Mouse (Mus musculus) activated CD4-positive, CD25-positive, alpha-beta regulatory T cell, adult 4 months (primary cell): ENCODE data around the gene Zc3h10. TPM values are rescaled to one million over a fixed set of nuclear protein-coding genes. Genes with fewer than 3 reads are reported as not detected.
"Not testable (repeated sequence)": the region's sequence is repeated elsewhere in the genome, so short reads cannot be mapped to it uniquely, and the experiment has no call there.

Experiments used
- ATAC-seq: one replicate; pipeline ENCODE4 v1.8.0; 2017
- polyA plus RNA-seq, 2 experiments: library from polyadenylated mRNA; unstranded; fragments of 100-300 nt; shearing (Covaris generic); gene quantifications; one replicate each; pipeline ENCODE4 v1.2.1; 2017

Zc3h10 gene
- polyA plus RNA-seq, 2 experiments from 2014 or later = 6.4 to 10.1 TPM

DNA sequence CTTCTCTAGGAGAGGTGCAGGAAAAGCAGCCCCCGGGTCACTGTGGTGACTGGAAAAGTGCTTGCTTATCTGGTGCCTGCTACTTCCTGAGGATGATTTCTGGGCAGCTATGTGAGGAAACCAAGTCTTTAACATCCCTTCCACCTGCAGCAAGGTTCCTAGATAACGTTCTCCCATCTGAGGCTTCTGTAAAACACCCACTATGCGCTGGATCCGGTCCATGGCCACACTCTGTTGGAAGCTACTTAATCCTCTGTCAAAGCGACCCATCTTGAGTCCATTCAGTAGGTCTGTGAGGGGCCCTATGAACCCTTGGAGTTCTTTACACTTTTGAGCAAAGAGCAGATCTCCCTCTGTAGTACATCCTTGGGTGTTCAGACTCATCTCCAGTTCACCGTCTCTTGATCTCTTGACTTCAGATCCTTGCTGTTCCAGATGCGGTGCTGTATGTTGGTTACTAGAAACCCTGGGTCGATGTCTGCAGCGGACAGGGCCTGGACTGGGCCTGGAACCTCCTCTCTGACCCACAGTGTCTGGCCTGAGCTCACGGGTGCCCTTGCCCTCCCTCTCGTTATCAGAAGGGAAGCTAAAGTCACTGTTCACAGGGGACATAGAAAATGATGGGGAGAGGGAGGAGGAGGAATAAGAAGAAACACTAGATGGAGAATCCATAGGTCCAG, 2.7 kb upstream of the Zc3h10 start:
- not testable (repeated sequence) for ATAC-seq

DNA sequence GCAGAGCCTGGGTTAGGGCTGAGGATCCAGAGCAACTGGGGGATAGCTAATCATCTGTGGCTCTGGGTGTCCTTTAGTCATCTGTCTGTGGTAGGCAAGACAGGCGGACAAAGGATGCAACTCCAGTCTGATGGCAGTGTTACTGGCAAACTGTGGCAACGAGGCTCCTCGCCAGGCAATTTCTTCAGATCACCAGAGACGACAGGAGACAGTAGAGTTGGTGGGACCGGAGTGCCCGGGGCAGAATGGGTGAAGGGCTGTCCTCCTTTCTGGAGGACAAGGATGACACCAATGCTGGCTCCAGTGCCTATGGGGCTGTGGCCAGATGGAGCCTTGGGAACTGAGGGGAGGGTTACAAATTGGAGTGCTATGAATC, 2.1 kb upstream of the Zc3h10 start:
- ATAC-seq = not testable (repeated sequence)

DNA sequence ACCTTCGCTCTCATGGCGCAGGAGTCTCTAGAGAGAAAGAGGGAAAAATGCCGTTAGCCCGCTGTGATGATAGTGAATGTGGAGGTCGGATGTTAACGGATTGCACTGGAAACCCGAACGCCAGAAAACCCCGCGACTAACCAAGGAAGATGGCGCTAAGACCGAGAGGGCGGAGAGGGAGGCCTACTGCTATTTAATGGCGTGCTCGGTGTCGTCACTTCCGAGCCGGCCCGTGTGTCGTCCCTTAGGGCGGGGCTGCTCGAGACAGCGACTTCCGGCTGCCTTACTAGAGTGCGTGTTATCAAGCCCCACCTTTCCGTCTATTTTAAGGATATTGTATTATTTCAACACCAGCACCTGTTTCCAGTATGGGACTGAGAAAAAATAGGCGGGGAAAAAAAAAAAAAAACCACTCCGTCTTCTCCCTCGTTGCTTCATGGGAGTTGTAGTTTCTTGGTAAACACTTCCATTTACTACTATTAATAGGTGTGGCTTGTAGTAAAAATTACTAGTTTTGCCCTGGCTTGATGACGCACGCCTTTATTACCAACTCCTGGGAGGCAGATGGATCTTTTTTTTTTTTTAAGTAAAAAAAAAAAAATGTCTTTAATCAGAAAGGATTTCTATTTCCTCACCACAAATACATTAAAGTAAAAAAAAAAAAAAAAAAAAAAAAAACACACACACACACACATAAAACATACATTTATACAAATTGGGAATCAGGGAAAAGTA, 1.5 kb upstream of the Zc3h10 start, which contains the start of gene Rpl41:
Gene Rpl41, minus strand, starts transcription at position 359 of the 735 bp plus-strand sequence.
- ATAC-seq = peak; percentile 70

DNA sequence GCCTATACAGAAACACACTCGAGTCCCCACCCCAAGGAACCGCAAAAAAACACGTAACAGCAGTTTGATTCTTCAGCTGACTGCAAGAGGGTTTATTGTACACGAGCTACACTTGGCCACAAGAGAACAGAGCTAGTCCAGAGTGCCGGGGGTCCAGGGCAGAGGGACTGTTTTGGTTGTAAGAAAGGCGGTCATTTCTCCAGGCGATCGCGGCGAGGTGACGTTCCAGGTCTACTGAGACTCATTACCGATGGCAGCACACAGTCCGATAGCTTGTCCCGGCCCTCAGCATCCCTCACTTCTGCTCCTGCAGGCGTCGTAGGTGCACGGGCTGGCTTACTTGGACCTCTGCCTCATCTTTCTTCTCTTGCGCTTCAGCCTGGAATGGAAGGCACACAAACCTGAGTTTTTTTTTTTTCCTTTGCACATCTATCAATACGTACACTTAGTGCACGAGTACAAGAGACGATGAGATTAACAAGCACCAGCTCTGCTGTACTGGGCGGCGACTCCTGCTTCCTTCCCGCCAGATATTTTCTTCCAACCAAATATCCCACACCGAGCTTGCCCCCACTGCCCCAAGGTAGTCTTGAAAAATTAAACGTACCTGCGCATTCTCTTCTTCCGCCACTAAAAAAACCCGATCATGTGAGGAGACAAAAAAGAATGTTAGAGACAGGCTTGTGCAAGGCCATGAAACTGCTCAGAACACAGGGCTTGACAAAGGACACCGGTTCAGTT, 647 bp upstream of the Zc3h10 start:
- ATAC-seq = not testable (repeated sequence)

DNA sequence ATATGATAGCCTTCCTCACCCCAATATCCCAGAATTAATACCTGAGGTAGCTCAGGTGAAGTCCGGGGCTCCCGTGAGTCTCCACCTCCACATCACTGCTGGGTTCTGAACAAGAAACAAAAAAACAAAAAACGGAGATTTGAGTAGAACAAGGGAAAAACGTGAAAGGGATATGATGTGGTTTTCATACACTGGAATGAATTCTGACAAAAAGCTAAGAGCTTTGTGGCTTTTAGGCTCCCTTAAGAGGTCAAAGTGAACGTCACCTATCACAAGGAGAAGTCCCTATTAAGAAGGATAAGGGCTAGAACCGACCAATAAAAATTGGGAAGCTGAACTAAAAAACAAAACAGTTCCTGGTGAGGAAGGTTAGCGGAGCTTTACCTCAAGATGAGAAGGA, 787 bp downstream of the Zc3h10 start:
- ATAC-seq = no peak

DNA sequence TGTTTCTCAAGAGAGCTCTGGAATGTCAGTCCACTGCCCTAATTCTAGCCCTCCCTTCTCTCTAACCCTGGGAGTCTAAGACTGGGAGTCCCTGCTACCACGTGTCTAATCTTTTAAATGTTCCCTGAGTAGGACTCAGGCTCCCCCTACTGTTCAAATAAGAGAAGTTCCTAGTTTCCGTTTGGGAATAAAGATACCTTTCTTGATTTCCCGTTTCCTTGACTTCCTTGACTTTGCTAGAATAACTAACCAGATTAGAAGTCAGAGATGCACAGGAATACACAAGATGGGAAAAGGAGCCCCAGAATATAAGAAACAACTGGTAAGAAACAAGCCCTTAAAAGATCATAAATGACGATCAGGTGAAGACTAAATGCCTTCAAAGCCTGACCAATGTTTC, 1.2 kb downstream of the Zc3h10 start:
- no peak for ATAC-seq

DNA sequence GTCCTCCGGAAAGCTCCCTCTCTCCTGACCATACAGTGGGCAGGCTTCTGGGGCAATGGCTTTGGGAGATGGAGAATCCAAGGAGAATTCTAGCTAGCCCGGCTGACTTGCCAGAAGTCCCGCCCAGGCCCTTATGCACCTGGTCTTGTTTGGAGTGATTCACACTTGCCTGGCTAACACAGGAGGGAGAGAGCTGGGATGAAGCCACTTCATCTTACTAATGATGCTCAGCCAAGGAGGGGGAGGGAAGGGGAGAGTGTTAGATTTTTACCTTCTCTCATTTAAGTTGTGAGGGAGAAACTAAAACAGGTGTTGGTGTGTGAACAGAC, 2.0 kb downstream of the Zc3h10 start:
- no peak for ATAC-seq

DNA sequence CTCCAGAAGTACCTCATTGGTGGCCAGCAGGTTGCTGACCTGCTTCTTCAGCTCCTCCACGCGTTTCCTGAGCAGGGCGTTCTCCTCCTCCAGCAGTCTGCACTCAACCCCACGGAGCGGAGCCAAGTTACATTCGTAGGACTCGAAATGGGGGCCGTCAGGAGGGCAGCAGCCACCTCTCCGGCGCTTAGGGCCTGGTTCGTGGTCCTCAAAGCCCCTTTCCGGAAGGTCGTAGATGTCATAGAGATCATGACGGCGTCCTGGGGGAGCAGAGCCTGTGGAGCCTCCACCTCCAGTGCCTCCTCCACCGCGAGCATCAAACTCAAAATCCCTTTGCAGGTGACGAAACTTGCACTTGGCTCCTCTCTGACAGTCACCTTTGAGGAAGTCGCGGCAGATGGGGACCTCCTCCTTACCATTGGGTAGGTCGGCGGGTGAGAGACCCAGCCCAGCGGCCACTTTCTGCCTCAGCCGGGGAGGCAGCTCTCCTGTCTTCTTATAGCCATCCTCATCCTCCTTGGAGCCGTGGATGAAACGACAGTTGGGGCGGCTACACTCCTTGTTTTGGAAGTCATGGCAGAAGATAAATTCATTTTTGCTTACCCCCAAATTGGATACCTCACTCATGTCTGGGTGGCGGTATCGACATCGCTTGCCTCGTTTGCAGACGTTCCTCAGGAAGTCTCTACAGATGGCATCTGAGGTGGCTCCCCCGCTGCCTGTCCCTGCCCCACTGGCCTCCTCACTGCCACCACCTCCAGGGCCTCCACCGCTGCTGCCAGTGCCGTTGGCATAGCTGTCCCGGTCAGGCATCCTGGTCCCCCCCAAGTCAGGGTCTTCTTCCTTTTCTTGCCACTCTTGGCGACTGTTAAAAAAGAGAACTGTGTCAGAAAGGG, 2.7 kb downstream of the Zc3h10 start:
- no peak for ATAC-seq

DNA sequence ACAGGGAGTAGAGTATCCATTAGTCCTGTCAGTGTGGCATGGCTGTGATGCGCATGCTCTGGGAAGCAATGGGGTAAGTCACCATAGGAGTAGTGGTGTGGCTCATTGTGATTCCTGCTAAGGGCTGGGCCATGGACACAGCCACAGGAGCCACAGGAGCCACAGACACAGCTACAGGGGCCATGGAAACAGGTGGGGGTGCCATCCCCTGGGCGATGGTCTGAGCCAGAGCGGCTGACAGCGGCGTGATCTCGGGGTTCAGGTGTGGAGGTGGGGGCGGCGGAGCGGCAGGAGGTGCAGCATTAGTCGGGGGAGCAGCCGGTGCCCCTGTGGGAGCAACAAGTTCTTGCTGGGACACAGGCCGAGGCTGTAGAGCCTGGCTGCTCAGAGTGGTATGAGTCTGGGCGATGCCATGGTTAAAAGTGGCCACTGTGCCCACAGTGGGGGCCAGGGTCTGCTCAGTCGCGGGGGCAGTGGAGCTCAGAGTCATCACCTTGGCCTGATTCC, 3.4 kb downstream of the Zc3h10 start:
- ATAC-seq = no peak

DNA sequence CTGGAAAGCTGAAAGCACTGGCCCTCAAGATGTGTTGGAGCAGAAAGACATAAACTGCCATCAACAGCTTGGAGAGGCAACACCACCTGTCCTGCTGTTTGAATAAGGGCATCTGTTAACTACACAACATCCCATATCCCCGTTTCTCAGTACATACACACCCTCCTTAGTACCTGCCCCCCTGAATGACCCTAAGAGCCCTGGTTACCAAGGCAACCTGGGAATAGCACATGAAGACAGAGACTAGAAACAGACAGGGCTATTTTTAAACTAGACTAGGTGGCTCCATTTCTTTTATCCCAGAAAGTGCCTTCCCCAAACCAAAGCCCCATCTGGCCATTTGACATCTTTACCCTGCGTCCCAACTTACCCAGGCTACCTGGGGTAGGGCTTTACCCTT, 4.5 kb downstream of the Zc3h10 start:
- ATAC-seq = no peak

DNA sequence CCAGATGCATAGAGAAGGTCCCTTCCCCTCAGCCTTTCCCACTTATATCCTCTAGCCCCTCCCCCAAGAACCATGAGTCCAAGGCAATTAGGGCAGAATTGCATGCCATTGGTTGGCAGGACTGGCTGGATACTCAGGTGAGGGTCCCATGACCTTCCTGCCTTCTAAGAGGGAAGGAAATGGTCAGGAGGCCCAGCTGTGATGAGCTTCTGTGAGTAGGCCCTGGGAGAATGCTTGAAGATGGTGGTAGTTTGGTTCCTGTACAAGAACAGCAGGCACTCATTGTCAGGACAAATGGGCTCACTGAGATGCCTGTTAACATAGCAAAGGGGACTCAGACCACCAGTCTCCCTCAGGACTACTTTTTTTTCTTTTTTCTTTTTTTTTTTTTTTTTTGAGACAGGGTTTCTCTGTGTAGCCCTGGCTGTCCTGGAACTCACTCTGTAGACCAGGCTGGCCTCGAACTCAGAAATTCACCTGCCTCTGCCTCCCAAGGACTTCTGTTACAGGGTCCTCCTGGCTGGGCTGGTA, 9.2 kb downstream of the Zc3h10 start:
- no peak for ATAC-seq

DNA sequence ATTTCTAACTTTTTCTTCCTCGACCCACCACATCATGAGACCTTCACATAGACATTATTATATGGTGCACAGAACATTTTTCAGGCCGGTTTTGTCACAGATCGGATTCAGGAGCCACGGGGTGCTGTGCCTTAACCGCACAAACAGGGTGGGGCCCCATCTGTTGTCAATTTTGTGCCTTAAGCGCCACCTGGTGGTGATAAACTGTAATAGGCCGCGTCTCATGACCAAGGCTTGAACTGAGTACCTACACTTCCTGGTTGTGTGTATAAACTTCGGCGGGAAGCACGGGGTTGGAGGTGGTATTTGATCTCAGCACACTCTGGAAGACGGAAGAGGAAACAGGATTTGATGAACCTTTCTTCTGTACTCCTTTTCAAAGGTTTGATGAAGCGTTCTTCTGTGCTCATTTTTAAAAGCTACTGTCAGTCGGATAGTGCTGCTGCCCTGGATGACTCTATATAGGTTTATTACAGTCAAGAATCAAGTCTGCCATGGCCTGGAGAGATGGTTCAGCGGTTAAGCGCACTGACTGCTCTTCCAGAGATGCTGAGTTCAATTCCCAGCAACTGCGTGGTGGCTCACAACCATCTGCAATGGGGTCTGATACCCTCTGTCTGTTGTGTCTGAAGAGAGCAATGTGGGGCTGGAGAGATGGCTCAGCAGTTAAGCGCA, 11.2 kb downstream of the Zc3h10 start:
- peak; percentile 99 for ATAC-seq

DNA sequence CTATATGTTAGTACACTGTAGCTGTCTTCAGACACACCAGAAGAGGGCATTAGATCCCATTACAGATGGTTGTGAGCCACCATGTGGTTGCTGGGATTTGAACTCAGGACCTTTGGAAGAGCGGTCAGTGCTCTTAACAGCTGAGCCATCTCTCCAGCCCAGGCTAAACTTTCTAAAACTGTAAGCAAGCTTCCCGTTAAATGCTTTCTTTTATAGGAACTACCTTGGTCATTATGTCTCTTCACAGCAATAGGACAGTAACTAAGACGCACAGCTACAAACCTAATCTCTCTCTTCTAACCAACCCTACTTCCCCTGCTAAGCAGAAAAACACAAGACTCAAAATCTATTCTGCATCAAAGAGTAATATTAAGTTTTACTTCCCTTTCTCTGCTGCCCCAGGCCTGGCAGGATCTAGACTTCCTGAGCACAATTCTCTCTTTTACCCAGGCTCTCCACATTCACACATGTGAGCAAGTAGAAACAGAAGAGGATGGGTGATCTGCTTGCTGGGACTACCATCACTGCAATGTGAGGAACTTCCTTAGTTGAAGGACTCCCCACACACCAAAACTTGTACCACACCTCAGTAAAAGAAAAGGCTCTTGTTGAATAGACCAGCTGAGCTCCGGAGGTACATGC, 11.8 kb downstream of the Zc3h10 start:
- ATAC-seq = peak; percentile 33

DNA sequence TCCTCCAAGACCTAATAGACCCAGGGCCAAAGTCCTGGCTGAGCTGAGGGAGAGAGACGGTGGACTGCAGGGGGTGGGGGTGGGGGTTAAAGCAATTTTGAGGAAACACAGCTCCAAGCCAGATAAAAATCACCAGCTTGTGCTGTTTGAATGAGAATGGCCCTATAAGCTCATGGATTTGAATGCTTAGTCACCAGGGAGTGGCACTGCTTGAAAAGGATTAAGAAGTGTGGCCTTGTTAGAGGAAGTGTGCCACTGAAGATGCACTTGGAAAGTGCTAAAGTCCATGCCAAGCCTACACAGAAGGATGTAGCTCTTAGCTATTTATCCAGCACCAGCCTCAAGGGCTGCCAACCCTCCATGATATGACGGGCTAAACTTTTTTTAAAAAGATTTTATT, 12.4 kb downstream of the Zc3h10 start:
- ATAC-seq = no peak

DNA sequence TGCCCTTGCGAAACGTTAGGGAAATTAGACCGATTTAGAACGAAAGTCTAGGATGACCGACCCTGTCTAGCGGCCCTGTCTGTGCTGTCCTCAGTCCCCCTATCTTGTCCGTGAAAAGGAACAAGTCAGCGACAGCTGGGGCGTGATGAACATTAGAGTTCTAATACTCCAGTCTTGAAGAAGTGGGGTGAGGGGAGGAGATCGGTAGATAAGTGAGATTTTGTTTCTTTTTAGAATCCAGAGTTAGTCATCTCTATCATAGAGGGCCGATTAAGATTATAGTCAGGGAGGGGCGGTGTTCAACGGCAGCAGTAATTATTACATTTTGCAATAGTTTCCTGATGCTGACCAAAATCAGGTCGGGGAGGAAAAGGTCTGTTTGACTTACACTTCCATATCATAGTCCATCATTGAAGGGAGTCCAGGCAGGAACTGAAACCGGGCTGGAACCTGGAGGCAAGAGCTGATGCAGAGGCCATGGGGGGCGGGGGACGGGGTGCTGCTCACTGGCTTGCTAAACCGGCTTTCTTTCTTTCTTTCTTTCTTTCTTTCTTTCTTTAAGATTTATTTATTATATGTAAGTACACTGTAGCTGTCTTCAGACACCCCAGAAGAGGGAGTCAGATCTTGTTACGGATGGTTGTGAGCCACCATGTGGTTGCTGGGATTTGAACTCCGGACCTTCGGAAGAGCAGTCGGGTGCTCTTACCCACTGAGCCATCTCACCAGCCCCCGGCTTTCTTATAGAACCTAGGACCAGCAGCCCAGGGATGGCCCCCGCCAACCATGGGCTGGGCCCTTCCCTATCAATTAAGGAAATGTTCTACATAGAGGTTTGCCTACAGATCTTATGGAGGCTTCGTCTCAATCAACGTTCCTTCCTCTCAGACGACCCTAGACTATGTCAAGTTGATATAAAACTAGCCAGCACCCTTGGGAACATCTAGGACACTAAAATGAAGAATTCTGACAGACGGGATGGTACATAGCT, 20.9 kb downstream of the Zc3h10 start:
- ATAC-seq = no peak

DNA sequence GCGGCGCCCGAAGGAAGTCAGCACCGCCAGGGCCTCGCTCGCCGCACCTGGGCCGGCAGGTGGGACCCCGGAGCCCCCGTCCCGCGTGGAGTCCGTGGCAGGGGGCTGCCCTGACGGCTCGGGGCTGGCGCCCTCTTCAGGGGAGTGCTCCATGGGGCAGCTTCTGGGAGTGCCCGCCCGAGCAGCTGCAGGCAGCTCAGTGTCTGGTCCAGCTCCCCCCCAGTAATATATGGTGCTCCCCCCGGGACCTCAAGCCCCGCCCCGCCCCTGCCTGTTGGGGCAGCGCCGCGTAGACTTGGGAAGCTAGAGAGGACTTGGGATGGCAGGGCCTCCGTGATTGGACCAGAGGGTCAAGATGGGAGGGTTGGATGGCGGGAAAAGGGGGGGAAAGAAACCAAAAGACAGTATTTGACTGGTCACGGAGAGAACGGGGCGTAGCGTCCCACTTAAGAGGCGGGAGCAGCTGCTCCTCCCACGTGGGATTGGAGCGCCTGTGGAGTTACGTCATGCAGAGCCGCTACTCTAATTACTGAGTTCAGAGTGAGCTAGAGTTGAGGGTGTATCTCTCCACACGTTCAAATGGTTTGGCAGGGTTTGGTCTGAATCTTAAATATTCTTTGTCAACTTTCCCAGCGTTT, 21.8 kb downstream of the Zc3h10 start, which contains the start of gene Esyt1:
Gene Esyt1, minus strand, starts transcription at position 201 of the 638 bp plus-strand sequence.
- ATAC-seq = peak; percentile 83

DNA sequence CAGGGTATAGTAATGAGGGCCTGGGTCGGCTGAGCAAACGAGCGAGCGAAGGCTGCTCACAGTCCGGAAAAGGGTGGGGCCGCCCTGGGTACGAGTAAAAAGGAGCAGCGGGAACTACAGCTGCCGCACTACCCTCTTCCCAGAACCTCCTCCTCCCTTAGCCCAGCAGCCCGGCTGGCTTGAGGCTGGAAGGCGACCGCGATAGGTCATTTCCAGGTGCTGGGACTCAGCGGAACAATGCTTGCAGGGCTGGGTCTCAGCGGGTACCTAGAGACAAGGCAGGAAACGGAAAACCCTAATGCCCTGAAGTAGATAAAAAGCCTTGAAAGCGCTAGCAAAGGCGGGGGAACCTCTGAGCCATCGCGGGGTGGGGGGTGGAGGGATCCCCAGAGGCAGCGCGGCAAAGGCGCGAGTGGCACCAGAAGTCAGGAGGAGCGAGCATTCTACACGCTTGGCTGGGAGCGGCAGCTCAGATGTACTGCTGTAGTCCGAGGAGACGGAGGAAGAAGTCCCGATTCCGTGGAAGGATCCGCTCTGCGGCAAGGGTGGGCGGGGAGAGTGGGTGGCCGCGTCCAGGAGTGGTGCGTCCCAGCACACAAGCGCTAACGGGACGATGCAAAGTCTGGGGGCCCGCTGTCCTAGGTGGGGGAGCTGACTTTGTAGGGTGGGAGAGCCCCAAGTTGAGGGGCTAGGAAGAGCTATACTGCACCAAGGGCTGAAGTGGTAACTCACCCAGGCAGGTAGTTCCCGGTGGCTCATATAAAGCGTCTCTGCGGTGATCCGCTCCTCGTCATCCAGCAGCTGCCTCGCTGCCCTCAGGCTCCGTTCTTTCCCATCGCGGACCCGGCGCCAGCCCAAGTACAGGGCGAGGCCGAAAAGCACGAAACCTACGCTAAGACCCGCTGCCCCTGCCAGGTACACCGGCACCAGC, 22.6 kb downstream of the Zc3h10 start:
- peak; percentile 61 for ATAC-seq
